Mouse (Mus musculus) heart, adult 2 months (tissue): ENCODE results near the gene Sh3gl1.

Experiments used
- CTCF ChIP-seq: fragments of 200-600 bp; IDR thresholded peaks from 2 replicates; pipeline ENCODE4 v1.8.1; 2022; ENCODE audit warnings: antibody characterized with exemption, mild to moderate bottlenecking, moderate library complexity
- POLR2A ChIP-seq: fragments of 200-500 bp; IDR thresholded peaks from 2 replicates; pipeline ENCODE4 v1.6.1; 2011; ENCODE audit warnings: mild to moderate bottlenecking, low read depth, low read length, control low read depth; ENCODE audit not compliant: insufficient read depth

DNA sequence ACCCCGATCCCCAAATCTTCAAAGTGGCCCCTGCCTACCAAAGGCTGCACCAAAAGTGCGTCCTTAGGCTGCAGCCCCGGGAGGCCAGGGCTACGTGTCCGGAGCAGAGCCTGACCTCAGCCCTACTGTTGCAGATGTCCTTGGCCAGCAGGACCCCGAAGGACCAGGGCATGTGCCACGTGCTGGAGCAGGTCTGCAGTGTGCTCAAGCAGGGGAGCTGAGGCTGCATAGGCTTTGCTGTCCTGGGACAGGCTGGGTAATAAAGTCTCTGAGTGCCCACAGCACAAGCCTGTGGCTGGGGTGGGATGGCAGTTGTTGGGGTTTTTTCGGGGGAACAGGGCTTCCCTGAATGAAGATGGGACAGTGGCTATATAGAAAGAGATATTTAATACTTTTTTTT lies 20.1 kb downstream of the Sh3gl1 start:
- TF ChIP-seq CTCF = no peak
- no peak for TF ChIP-seq POLR2A
